In the genomic region with DNA sequence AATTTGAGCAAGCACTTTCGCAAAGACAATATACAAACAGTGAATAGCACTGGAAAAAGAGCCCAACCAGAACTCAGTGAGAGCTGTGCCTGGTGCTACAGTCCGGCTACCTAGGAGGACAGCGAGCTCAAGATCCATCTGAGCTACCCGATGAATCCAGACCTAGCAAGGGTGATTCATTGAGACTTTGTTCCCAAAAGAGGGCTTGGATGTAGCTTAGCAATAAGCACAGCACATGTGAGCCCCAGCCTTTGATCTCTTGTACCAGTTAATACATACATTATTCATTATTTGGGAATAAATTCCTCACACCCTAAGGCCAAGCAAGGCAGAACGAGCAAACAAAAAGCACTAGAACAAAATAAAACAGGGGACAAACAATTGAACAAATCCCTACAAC, we compare ENCODE assay signal across 22 mouse cellular contexts. TPM values are rescaled to one million over a fixed set of nuclear protein-coding genes. Genes with fewer than 3 reads are reported as not detected.
DNase-seq lines count a peak whose midpoint lies in the region; ATAC-seq and TF ChIP-seq lines count a peak whose summit lies in the region.
"Had no signal": no experiment of that assay in that cellular context is flagged by ENCODE, and none has a peak within 500 bp of the region (broad histone marks: within the 10 kb centered on the region; RNA-seq: fewer than 3 reads in every experiment).

No protein-coding gene starts in this region.

- H3K27ac ChIP-seq in hindbrain, embryonic 12.5 days, result peak overlapping the region; percentile 30; the same call in 1 of the 2 replicates
- no peak overlapping the region for H3K27ac ChIP-seq in hindbrain, postnatal 0 days
- H3K27ac ChIP-seq in forebrain, embryonic 14.5 days (ENCODE audit: low read depth, low read length), result peak overlapping the region; percentile 35; the same call in 1 of the 2 replicates
- peak overlapping the region; percentile 53 for H3K27ac ChIP-seq in midbrain, embryonic 13.5 days
- H3K27ac ChIP-seq: embryonic facial prominence, embryonic 13.5 days; gastrocnemius, adult 2 months; kidney, postnatal 0 days; limb, embryonic 12.5 days had no signal

- no peak for TF ChIP-seq POLR2A in brain, embryonic 14.5 days (IDR thresholded peaks at IDR 0.05; ENCODE audit: borderline replicate concordance, extremely low read depth, insufficient read depth, insufficient read length, poor library complexity, severe bottlenecking)

- no peaks in the 10 kb centered on the region for H3K36me3 ChIP-seq in hindbrain, embryonic 12.5 days
- no peaks in the 10 kb centered on the region for H3K36me3 ChIP-seq in hindbrain, postnatal 0 days (ENCODE audit: insufficient read depth, low read length)
- no peaks in the 10 kb centered on the region for H3K36me3 ChIP-seq in forebrain, embryonic 14.5 days (ENCODE audit: control insufficient read depth, insufficient read depth, low read length)
- H3K36me3 ChIP-seq in midbrain, embryonic 13.5 days, result no peaks in the 10 kb centered on the region
- H3K36me3 ChIP-seq: embryonic facial prominence, embryonic 13.5 days; G1E; limb, embryonic 12.5 days had no signal

- DNase-seq in hindbrain, postnatal 0 days (ENCODE audit: low spot score), result no peak
- DNase-seq in brain, embryonic 14.5 days (ENCODE audit: low read depth), result peak; percentile 70
- DNase-seq in forebrain, embryonic 14.5 days (ENCODE audit: low spot score), result peak; percentile 51
- no peak for DNase-seq in left cerebral cortex, postnatal 4 days
- DNase-seq in kidney, postnatal 10 days, result no peak
- DNase-seq: adrenal gland, postnatal 36 days; cerebellum, adult 11 months; cerebellum, postnatal 14 days; gastrocnemius, adult 2 months; heart, postnatal 36 days; kidney, adult 18-20 months; lung, adult 18-20 months; lung, postnatal 10 days had no signal

- TF ChIP-seq CTCF in hindbrain, postnatal 0 days (IDR thresholded peaks at IDR 0.05; ENCODE audit: low read depth), result no peak
- TF ChIP-seq CTCF in brain, embryonic 14.5 days (IDR thresholded peaks at IDR 0.05; ENCODE audit: borderline replicate concordance, extremely low read depth, insufficient read depth, insufficient read length), result no peak

- H3K9ac ChIP-seq in hindbrain, embryonic 12.5 days, result no peak overlapping the region
- H3K9ac ChIP-seq in hindbrain, postnatal 0 days (replicated peaks; ENCODE audit: low read length), result no peak overlapping the region
- H3K9ac ChIP-seq in forebrain, embryonic 14.5 days (ENCODE audit: low read length), result no peak overlapping the region
- H3K9ac ChIP-seq in midbrain, embryonic 13.5 days (replicated peaks), result no peak overlapping the region
- H3K9ac ChIP-seq: embryonic facial prominence, embryonic 13.5 days; limb, embryonic 12.5 days had no signal

- peaks cover 10% of the 10 kb centered on the region for H3K4me1 ChIP-seq in hindbrain, embryonic 12.5 days
- peaks cover 13% of the 10 kb centered on the region for H3K4me1 ChIP-seq in hindbrain, postnatal 0 days (ENCODE audit: insufficient read depth, low read length)
- H3K4me1 ChIP-seq in forebrain, embryonic 14.5 days (ENCODE audit: control insufficient read depth, insufficient read depth, low read length), result peaks cover 10% of the 10 kb centered on the region
- H3K4me1 ChIP-seq in midbrain, embryonic 13.5 days (replicated peaks), result peaks cover 20% of the 10 kb centered on the region

- no peak overlapping the region for H3K4me3 ChIP-seq in hindbrain, embryonic 12.5 days
- H3K4me3 ChIP-seq in hindbrain, postnatal 0 days (ENCODE audit: low read length), result no peak overlapping the region
- H3K4me3 ChIP-seq in forebrain, embryonic 14.5 days (ENCODE audit: low read depth, low read length), result no peak overlapping the region
- H3K4me3 ChIP-seq in midbrain, embryonic 13.5 days (replicated peaks), result no peak overlapping the region
- H3K4me3 ChIP-seq: embryonic facial prominence, embryonic 13.5 days; erythroblast, embryonic 14.5 days; gastrocnemius, adult 2 months; limb, embryonic 12.5 days had no signal

- WGBS in hindbrain, embryonic 12.5 days, result 54% methylated on average over 5 of the region's 5 CpGs
- WGBS in hindbrain, postnatal 0 days, result 49% methylated on average over 5 of the region's 5 CpGs
- WGBS in forebrain, embryonic 14.5 days, result 36% methylated on average over 5 of the region's 5 CpGs
- WGBS in midbrain, embryonic 13.5 days, result 25% methylated on average over 5 of the region's 5 CpGs

- H3K4me2 ChIP-seq in hindbrain, embryonic 12.5 days (replicated peaks), result no peak overlapping the region
- H3K4me2 ChIP-seq in hindbrain, postnatal 0 days (ENCODE audit: low read depth, low read length), result no peak overlapping the region
- no peak overlapping the region for H3K4me2 ChIP-seq in forebrain, embryonic 14.5 days (ENCODE audit: low read length)
- H3K4me2 ChIP-seq in midbrain, embryonic 13.5 days (replicated peaks), result no peak overlapping the region
- H3K4me2 ChIP-seq: embryonic facial prominence, embryonic 13.5 days; limb, embryonic 12.5 days; liver, embryonic 11.5 days had no signal

- no peaks in the 10 kb centered on the region for H3K27me3 ChIP-seq in hindbrain, embryonic 12.5 days
- no peaks in the 10 kb centered on the region for H3K27me3 ChIP-seq in hindbrain, postnatal 0 days (ENCODE audit: insufficient read depth, low read length)
- no peaks in the 10 kb centered on the region for H3K27me3 ChIP-seq in forebrain, embryonic 14.5 days (replicated peaks; ENCODE audit: control insufficient read depth, insufficient read depth, low read length)
- H3K27me3 ChIP-seq in midbrain, embryonic 13.5 days, result no peaks in the 10 kb centered on the region
- H3K27me3 ChIP-seq: embryonic facial prominence, embryonic 13.5 days; limb, embryonic 12.5 days; Patski had no signal

- intact Hi-C loops in left cerebral cortex, postnatal 4 days (cut with DNase I), result no loop called here

- H3K9me3 ChIP-seq in hindbrain, embryonic 12.5 days (replicated peaks), result no peaks in the 10 kb centered on the region
- no peaks in the 10 kb centered on the region for H3K9me3 ChIP-seq in hindbrain, postnatal 0 days (ENCODE audit: low read length)
- H3K9me3 ChIP-seq in forebrain, embryonic 14.5 days (replicated peaks; ENCODE audit: control insufficient read depth, low read length), result no peaks in the 10 kb centered on the region
- no peaks in the 10 kb centered on the region for H3K9me3 ChIP-seq in midbrain, embryonic 13.5 days
- H3K9me3 ChIP-seq: embryonic facial prominence, embryonic 13.5 days; limb, embryonic 12.5 days had no signal

- 0 out of 2 replicates have a peak, but pooled peaks have one; percentile 48 for ATAC-seq in hindbrain, embryonic 12.5 days (ENCODE audit: low FRiP score)
- ATAC-seq in hindbrain, postnatal 0 days, result no peak
- ATAC-seq in forebrain, embryonic 14.5 days, result no peak; the same call in 1 of the 2 replicates
- ATAC-seq in midbrain, embryonic 13.5 days, result peak; percentile 73
- ATAC-seq: Patski had no signal

RNA-seq across cellular contexts. Expression of a gene that starts 34.8 kb away (rescaled TPM):
- polyA plus RNA-seq in hindbrain, embryonic 12.5 days (2016; fragmentation: Nextera tagmentation; extraction: Ambion mirVana), result 70.9 and 71.6 TPM in 2 replicates
- total RNA-seq in hindbrain, postnatal 0 days (2014; rRNA removed), result 71.0 and 71.9 TPM in 2 replicates
- 44.3 and 44.6 TPM in 2 replicates for polyA plus RNA-seq in hindbrain, postnatal 0 days (2015; fragmentation: Nextera tagmentation; extraction: Ambion mirVana)
- polyA plus RNA-seq in brain, embryonic 14.5 days (2012; rRNA removed), result 68.8 and 92.5 TPM in 2 replicates
- 36.7 and 44.8 TPM in 2 replicates for polyA plus RNA-seq in forebrain, embryonic 14.5 days (2014; fragmentation: Nextera tagmentation; extraction: Ambion mirVana)
- 65.9 and 70.0 TPM in 2 replicates for polyA plus RNA-seq in midbrain, embryonic 13.5 days (2015; fragmentation: Nextera tagmentation; extraction: Ambion mirVana)
- 10 to 100 TPM; 46.7 to 46.8 TPM for total RNA-seq in left cerebral cortex, postnatal 4 days (2021)
- polyA plus RNA-seq: G1E had no signal

Comparison
In these comparisons a context has a peak if more than half of its experiments do, and no peak if none do; other contexts are left out.
1. ATAC-seq: peak in hindbrain, embryonic 12.5 days (single experiment) and midbrain, embryonic 13.5 days (single experiment); none in hindbrain, postnatal 0 days (single experiment) and forebrain, embryonic 14.5 days (single experiment).
2. DNase-seq: peak in brain, embryonic 14.5 days (single experiment) and forebrain, embryonic 14.5 days (single experiment); none in hindbrain, postnatal 0 days (single experiment), left cerebral cortex, postnatal 4 days (single experiment) and kidney, postnatal 10 days (single experiment).